Mouse (Mus musculus) thymus, adult 2 months (tissue): Measurements from ENCODE around the gene Cnih1.

ENCODE experiments used
- CTCF ChIP-seq: fragments of 200-500 bp; IDR thresholded peaks from 2 replicates; pipeline ENCODE4 v1.5.1; 2012; ENCODE audit warnings: mild to moderate bottlenecking, control low read depth, low read length, moderate library complexity, borderline replicate concordance; ENCODE audit not compliant: control insufficient read depth, poor library complexity, insufficient read depth; ENCODE audit errors: extremely low read depth
- POLR2A ChIP-seq: fragments of 200-500 bp; IDR thresholded peaks from 2 replicates; pipeline ENCODE4 v1.6.1; 2012; ENCODE audit warnings: mild to moderate bottlenecking, low read length, control low read depth, moderate library complexity; ENCODE audit not compliant: control insufficient read depth, poor library complexity, insufficient read depth; ENCODE audit errors: extremely low read depth

DNA sequence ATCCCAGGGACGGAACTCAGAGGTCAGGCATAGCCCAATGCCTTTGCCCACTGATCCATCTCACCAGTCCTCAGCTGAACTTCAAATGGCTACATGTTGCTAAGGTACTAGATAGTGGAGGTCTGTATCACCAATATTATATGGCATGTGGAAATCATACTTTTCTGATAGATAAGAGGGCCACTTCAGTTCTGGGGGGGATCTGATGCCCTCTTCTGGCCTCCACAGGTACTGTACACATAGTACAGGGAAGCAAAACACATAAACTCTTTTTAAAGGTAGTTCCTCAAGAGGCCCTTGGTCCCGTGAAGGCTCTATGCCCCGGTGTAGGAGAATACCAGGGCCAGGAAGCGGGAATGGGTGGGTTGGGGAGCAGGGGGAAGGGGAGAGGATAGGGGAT lies 2.1 kb upstream of the Cnih1 start:
- no peak for TF ChIP-seq CTCF
- TF ChIP-seq POLR2A = no peak
